Mouse (Mus musculus) hindbrain, embryonic 14.5 days (tissue): Measurements from ENCODE around the gene Sec14l1. TPM values are rescaled to one million over a fixed set of nuclear protein-coding genes. Genes with fewer than 3 reads are reported as not detected.

Experiments used
- ATAC-seq: fragments of 200-750 bp; cut with Nextera tagmentation; 2 replicates; pipeline ENCODE4 v1.8.0; 2017; ENCODE audit warnings: moderate number of reproducible peaks, mild to moderate bottlenecking, moderate TSS enrichment, moderate library complexity; ENCODE audit not compliant: low FRiP score
- DNase-seq: peaks from one replicate; pipeline ENCODE4 v3.0.0-alpha.2; 2015; ENCODE audit warnings: low spot score
- H3K27ac ChIP-seq: fragments of 300-500 bp; sonication (generic); 2 replicates; pipeline ENCODE4 v1.5.1; 2014; ENCODE audit warnings: mild to moderate bottlenecking, moderate library complexity
- H3K27me3 ChIP-seq: fragments of 300-500 bp; sonication (generic); 2 replicates; pipeline ENCODE4 v1.6.1; 2014; ENCODE audit warnings: mild to moderate bottlenecking, low read length, mixed read lengths; ENCODE audit not compliant: control insufficient read depth, insufficient read depth
- H3K36me3 ChIP-seq: fragments of 300-500 bp; sonication (generic); replicated peaks from 2 replicates; pipeline ENCODE4 v1.6.1; 2014; ENCODE audit not compliant: control insufficient read depth, insufficient read depth
- H3K4me1 ChIP-seq: fragments of 300-500 bp; sonication (generic); replicated peaks from 2 replicates; pipeline ENCODE4 v1.6.1; 2014; ENCODE audit warnings: antibody characterized with exemption, low read length, mixed read lengths; ENCODE audit not compliant: control insufficient read depth, insufficient read depth
- H3K4me2 ChIP-seq: fragments of 300-500 bp; sonication (generic); replicated peaks from 2 replicates; pipeline ENCODE4 v1.6.1; 2014; ENCODE audit warnings: mild to moderate bottlenecking, moderate library complexity
- H3K4me3 ChIP-seq: fragments of 300-500 bp; sonication (generic); replicated peaks from 2 replicates; pipeline ENCODE4 v1.5.1; 2014; ENCODE audit warnings: mild to moderate bottlenecking, low read length
- H3K9ac ChIP-seq: fragments of 300-500 bp; sonication (generic); 2 replicates; pipeline ENCODE4 v1.6.1; 2014
- H3K9me3 ChIP-seq: fragments of 300-500 bp; sonication (generic); 2 replicates; pipeline ENCODE4 v1.6.1; 2016; ENCODE audit warnings: low read length; ENCODE audit not compliant: control insufficient read depth
- WGBS: fragments of 180-500 bp; shearing (Covaris S2); extraction: QIAGEN DNeasy Blood & Tissue Kit; methylation state at CpG from one replicate; pipeline ENCODE4 v1.1.7; 2014; 5-methylcytosine and 5-hydroxymethylcytosine counted together
- polyA plus RNA-seq: library from polyadenylated mRNA; unstranded; fragments of >200 nt; fragmentation: Nextera tagmentation; extraction: Ambion mirVana; gene quantifications from 2 replicates; pipeline ENCODE4 v1.2.1, GENCODE M21; 2014

Sec14l1 gene
- polyA plus RNA-seq, 1 experiment from 2014 or later, result 41.9 TPM

DNA sequence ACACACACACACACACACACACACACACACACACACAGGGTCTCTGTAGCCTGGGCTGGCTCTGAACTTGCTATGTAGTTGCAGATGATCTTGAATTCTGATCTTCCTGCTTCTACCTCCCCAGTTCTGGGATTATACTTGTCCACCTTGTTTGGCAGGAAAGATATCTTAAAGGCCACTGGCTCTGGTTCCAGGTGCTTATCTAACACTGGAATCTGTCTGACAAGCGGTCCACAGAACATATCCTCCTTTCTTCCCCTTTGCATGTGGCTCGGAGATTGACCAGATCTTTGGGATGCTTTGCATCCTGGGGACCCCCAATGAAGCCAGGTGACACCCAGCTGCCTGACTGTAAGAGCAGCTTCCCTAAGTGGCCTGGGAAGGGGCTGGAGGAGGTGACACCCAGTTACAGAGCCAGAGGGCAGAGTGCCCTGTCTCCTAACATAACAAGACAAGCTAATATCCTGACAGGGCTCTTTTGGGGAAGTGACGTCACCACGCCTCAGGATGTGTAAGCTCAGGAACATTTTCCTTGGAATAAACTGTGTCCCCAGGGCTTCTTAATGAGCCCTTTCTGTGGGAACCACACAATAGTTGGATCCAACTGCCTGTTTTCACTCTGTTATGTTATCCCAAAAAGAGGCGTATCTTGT is 20.9 kb upstream of the Sec14l1 start:
- DNase-seq (no peak), ATAC-seq (no peak)
- 81% methylated on average over 5 of the region's 5 CpGs for WGBS
- no peak overlapping the region for H3K9ac ChIP-seq
- no peak overlapping the region for H3K4me2 ChIP-seq
- no peaks in the 10 kb centered on the region for H3K36me3 ChIP-seq
- H3K27me3 ChIP-seq, result no peaks in the 10 kb centered on the region
- peaks cover 10% of the 10 kb centered on the region; the same call in 1 of the 2 replicates for H3K4me1 ChIP-seq
- H3K9me3 ChIP-seq, result no peaks in the 10 kb centered on the region
- H3K27ac ChIP-seq, result no peak overlapping the region
- H3K4me3 ChIP-seq, result no peak overlapping the region

DNA sequence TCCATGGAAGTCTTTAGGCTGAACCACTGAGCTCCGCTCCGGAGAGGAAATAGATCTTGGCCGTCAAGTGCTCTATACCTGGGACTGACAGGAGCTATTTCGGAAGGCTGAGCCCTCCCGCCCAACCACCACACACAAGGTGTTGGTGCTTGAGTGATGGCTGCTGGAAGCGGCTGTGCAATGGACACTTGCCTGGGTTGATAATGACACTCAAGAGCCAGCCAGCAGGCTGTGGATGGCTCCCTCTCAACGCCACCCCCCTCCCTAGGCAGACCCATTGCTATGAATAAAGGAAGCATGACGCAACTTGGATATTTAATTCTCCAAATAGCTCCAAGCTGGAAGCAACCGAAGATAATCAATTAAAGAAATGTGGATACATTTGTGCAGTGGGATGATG is 20.3 kb upstream of the Sec14l1 start:
- no peak overlapping the region for H3K4me3 ChIP-seq
- H3K9ac ChIP-seq, result no peak overlapping the region
- peaks cover 10% of the 10 kb centered on the region; the same call in 1 of the 2 replicates for H3K4me1 ChIP-seq
- H3K27me3 ChIP-seq, result no peaks in the 10 kb centered on the region
- no peak for ATAC-seq
- H3K36me3 ChIP-seq, result no peaks in the 10 kb centered on the region
- no peak overlapping the region for H3K4me2 ChIP-seq
- DNase-seq, result no peak
- H3K27ac ChIP-seq, result no peak overlapping the region
- no peaks in the 10 kb centered on the region for H3K9me3 ChIP-seq
- WGBS, result 87% methylated on average over 9 of the region's 9 CpGs

DNA sequence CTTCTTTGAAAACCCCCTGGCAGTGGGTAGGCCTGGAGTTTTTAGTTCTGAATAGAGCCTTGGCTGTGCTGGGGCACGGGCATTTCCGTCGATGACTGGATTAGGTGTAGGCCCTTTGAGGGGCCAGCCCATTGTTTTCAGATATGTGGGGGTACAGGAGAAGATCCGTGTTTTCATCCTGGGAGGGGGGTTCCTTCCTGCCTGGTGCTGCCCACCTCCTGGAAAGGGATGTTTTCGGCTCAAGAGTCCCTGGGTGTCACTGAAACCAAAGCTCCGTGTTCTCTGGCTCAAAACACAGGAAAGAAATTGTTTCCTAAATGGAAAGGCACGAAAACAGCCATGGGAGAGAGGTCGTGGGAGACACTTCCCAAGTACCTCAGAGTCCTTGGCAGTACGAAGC is 17.9 kb upstream of the Sec14l1 start:
- Histone ChIP-seq H3K9ac (no peak overlapping the region), H3K36me3 (no peaks in the 10 kb centered on the region), H3K27me3 (no peaks in the 10 kb centered on the region), H3K4me1 (peaks cover 10% of the 10 kb centered on the region), H3K27ac (no peak overlapping the region), H3K4me2 (no peak overlapping the region), H3K4me3 (no peak overlapping the region), H3K9me3 (no peaks in the 10 kb centered on the region)
- ATAC-seq, result no peak
- no peak for DNase-seq
- WGBS, result 67% methylated on average over 9 of the region's 9 CpGs

DNA sequence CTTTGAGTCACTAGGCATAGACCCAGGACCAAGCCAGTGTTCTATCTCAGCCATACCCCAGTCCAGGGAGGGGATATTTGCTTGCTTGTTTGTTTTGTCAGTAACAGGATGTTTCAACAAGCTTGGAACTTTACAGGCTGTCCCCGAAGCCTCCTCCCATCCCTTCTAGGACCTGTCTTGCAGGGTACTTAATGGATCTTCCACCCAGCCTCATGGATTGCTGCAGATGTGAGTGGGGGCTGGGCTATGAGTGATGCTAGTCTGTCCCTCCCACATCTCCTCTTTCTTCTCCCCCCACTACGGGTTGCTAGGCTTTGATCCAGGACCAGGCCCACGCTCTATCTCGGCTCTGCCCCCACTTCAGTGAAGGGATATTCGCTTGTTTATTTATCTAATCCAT is 16.8 kb upstream of the Sec14l1 start:
- Histone ChIP-seq H3K9me3 (no peaks in the 10 kb centered on the region), H3K4me2 (no peak overlapping the region), H3K36me3 (no peaks in the 10 kb centered on the region), H3K4me1 (peaks cover 5% of the 10 kb centered on the region), H3K27ac (no peak overlapping the region), H3K4me3 (no peak overlapping the region), H3K27me3 (no peaks in the 10 kb centered on the region), H3K9ac (no peak overlapping the region)
- WGBS, result 71% methylated on average over 5 of the region's 5 CpGs
- ATAC-seq (no peak), DNase-seq (no peak)

DNA sequence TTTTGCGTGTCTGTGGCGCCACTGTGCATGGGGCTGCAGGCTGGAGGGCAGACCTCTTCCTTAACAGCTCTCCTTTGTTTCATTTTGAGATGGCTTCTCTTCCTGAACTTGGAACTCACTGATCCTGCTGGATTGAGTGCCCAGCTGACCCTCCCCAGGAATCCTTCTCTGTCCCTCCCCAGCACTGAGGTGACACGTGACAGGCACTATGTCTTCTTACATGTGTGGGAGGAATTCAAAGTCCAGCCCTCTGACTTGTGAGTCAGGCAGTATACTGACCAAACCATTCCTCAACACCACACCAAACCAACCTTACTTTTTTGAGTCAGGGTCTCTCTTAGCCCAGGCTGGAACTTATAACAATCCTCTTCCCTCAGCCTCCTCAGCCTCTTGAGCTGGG is 16.2 kb upstream of the Sec14l1 start:
- 84% methylated on average over 3 of the region's 3 CpGs for WGBS
- DNase-seq, result no peak

DNA sequence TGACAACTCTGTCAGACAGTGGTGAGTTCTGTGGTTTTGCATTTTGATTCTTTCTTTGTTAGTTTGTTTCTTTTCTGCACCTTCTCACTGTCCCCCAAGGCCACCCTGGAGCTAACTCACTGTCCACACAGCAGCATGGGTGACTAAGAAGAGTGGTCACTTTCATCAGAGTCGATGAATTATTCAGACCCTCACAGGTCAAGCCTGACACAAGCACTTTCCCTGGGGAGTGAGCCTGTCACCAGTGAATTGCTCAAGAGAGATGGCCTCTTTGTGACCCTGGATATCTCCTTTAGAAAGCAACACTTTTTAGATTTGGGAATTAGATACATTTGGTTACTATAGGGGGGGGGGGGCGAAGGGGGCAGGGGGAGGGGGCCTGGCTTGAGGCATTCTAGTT is 15.6 kb upstream of the Sec14l1 start:
- Histone ChIP-seq H3K36me3 (no peaks in the 10 kb centered on the region), H3K9me3 (no peaks in the 10 kb centered on the region), H3K4me2 (no peak overlapping the region), H3K4me3 (no peak overlapping the region), H3K27ac (no peak overlapping the region), H3K4me1 (peaks cover 5% of the 10 kb centered on the region), H3K9ac (no peak overlapping the region), H3K27me3 (no peaks in the 10 kb centered on the region)
- no peak for ATAC-seq
- no peak for DNase-seq
- 58% methylated on average over 2 of the region's 2 CpGs for WGBS

More for the DNA sequence above, 16.2 kb upstream of the Sec14l1 start:
- Histone ChIP-seq H3K9ac (no peak overlapping the region), H3K27ac (no peak overlapping the region), H3K4me2 (no peak overlapping the region), H3K4me1 (peaks cover 5% of the 10 kb centered on the region), H3K27me3 (no peaks in the 10 kb centered on the region), H3K9me3 (no peaks in the 10 kb centered on the region), H3K4me3 (no peak overlapping the region), H3K36me3 (no peaks in the 10 kb centered on the region)
- ATAC-seq, result no peak

DNA sequence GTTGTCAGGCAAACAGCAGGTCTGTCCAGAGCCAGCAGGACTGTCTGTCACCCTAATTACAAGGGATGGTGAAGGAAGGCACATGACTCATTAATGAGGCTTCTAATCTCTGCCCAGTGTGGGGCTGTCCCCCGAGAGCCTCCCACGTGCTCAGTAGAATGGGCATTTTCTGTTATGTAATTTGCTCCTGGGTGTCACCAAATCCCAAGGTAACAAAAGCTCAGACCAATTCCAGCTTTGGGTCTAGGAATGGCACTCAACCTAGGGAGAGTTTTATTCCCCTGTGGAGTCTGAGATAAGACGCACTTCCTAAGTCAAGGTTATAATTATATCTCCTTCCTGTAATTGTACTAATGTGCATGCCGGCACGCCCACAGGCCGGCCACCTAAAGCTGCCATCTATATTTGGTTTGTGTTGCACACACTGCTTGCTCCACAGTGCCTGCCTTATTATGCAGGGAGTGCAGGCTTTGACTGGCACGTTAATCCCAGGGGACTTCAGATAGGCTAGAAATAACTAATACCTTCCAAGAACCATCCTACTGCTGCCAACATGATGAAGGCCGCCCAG is 13.5 kb upstream of the Sec14l1 start:
- Histone ChIP-seq H3K27me3 (no peaks in the 10 kb centered on the region), H3K9ac (no peak overlapping the region), H3K4me2 (no peak overlapping the region), H3K36me3 (no peaks in the 10 kb centered on the region), H3K27ac (no peak overlapping the region; the same call in 1 of the 2 replicates), H3K9me3 (no peaks in the 10 kb centered on the region), H3K4me3 (no peak overlapping the region), H3K4me1 (peaks cover 5% of the 10 kb centered on the region)
- WGBS, result 57% methylated on average over 8 of the region's 8 CpGs
- no peak for DNase-seq
- ATAC-seq, result no peak

DNA sequence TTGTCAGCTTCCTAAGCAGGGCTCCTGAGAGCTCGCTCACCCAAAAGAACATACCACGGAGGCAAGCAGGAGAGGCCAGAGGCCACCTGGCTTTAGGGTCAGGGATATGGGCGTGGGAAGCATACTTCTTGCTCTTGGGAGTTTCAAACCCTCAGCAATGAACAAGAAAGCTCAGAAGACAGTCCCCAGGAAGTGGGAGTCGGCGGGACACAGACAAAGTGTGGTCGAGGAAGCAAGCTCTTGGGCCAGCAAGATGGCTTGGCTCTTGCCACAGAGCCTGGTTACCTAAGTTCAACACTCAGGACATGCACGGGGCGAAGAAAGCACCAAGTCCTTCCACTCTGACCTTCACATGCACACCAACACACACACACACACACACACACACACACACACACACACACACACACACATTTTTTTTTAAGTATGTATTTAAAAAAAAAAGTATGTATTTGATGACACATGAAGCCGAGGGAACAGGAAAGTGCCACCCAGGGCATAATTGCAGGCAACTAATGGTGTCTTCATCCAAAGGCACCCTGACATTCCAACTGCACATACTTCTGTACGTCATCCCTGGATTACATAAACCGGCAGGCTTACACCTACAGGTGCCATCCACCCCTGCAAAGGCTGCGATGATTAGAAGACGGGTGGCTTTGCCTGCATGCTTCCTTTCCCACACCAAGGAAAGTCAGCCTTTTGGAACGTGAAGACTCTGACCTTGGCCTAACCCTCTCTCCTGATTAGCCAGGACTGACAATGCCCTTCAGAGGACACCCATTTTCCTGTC is 12.8 kb upstream of the Sec14l1 start:
- no peak overlapping the region for H3K4me3 ChIP-seq
- no peak for DNase-seq
- no peak overlapping the region; the same call in 1 of the 2 replicates for H3K27ac ChIP-seq
- peaks cover 5% of the 10 kb centered on the region for H3K4me1 ChIP-seq
- ATAC-seq, result no peak
- no peaks in the 10 kb centered on the region for H3K27me3 ChIP-seq
- H3K36me3 ChIP-seq, result no peaks in the 10 kb centered on the region
- 80% methylated on average over 14 of the region's 14 CpGs for WGBS
- H3K9me3 ChIP-seq, result no peaks in the 10 kb centered on the region
- H3K4me2 ChIP-seq, result no peak overlapping the region
- H3K9ac ChIP-seq, result no peak overlapping the region

DNA sequence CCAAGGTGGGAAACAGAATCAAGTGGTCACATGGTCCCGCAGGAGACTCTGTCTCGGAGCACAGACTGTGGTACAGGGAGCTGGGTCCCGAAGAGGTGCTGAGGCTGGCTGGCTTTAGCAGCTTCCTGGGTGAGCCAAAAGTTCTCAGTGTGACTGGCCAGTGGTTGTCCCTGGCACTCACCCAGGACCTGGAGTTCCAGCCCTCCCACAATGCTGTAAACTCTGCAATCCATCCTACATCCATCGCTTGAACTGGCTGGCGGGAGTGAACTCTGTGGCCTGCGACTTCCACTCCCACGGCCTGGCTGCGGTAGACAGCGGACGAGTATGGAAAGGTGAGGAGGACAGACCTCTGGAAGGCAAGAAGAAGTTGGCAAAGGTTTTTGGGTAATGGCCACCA is 11.4 kb upstream of the Sec14l1 start:
- 89% methylated on average over 10 of the region's 10 CpGs for WGBS
- no peak for DNase-seq
- Histone ChIP-seq H3K4me2 (no peak overlapping the region), H3K4me1 (peaks cover 5% of the 10 kb centered on the region), H3K27ac (no peak overlapping the region), H3K9ac (no peak overlapping the region), H3K9me3 (no peaks in the 10 kb centered on the region), H3K27me3 (no peaks in the 10 kb centered on the region), H3K36me3 (no peaks in the 10 kb centered on the region), H3K4me3 (no peak overlapping the region)
- no peak for ATAC-seq
